Mouse (Mus musculus) retina, postnatal 7 days (tissue): ENCODE results near the gene Aadacl2.

Source experiments
- DNase-seq: peaks from one replicate; pipeline ENCODE4 v3.0.0-alpha.2; 2012; ENCODE audit warnings: low read depth, low spot score

Gene Aadacl2

DNA sequence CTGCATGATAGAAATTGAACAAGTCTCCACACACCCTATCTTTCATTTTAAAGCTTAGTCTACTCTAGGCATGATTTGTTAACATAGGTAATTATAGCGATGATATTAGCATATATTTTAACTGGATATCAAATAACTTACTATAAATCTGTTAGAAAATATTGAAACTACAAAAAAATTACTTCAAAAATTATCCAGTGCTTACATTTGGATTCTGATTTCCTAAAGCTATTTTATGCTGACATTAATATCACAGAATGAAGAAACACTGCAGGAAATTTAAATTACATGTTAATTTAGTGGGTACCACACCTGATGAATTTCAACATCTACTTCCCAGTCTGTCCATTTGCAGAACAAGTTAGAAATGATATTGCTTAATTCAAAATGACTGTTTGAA lies at the start of gene Aadacl2:
TSS of gene Aadacl2 (plus strand) at position 301 of the 400 bp plus-strand sequence.
- DNase-seq, result no peak

GRCm38 (mm10) chr3:59970891-59971290 lies 35.7 kb upstream of the Aadacl2 start:
- DNase-seq, result no peak

- DNase-seq, result no peak
Observed at GRCm38 (mm10) chr3:59974591-59974990, 32.0 kb upstream of the Aadacl2 start.

DNA sequence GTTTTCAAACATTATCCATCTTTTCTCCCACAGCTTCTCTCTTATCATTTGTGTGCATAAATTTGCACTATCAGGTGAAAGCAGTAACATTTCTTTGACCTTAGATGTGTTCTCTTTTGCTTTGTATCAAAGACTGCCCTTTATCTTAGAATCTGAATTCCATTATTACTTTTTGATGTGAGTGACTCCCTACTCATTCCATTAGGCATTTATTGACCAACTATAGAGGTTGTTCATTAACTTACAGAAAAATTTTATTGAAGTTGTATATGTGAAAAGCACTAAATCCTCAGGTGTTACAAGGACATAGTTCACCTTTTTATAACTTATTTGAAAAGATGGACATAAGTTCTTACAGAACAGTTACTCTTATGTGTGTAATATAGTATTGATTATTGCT lies 2.9 kb upstream of the Aadacl2 start:
- DNase-seq, result no peak

DNA sequence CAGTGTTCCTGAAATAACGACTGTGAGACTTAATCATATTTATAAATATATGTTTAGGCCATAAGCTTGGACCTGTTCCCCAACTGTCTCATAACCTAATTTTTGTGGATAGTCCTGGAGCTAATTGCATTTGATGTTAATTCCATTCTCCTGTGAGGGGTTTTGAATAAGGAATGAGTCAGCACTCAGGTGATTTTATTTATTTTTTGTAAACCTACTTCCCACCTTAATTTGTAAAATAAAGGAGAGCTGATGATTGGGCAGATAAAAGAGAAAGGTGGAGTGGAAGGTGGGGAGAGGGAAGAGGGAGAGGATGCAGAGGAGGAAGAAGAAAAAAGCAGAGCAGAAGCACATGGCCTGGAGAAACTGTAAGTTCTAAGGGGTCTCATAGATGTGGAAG lies 18.9 kb downstream of the Aadacl2 start, which contains the start of gene Aadac:
TSS of gene Aadac (plus strand) at position 301 of the 400 bp plus-strand sequence.
- no peak for DNase-seq

- no peak for DNase-seq
Observed at GRCm38 (mm10) chr3:60031511-60031910, 25.0 kb downstream of the Aadacl2 start.

GRCm38 (mm10) chr3:60046221-60046913 lies 39.8 kb downstream of the Aadacl2 start:
- DNase-seq, result no peak

DNA sequence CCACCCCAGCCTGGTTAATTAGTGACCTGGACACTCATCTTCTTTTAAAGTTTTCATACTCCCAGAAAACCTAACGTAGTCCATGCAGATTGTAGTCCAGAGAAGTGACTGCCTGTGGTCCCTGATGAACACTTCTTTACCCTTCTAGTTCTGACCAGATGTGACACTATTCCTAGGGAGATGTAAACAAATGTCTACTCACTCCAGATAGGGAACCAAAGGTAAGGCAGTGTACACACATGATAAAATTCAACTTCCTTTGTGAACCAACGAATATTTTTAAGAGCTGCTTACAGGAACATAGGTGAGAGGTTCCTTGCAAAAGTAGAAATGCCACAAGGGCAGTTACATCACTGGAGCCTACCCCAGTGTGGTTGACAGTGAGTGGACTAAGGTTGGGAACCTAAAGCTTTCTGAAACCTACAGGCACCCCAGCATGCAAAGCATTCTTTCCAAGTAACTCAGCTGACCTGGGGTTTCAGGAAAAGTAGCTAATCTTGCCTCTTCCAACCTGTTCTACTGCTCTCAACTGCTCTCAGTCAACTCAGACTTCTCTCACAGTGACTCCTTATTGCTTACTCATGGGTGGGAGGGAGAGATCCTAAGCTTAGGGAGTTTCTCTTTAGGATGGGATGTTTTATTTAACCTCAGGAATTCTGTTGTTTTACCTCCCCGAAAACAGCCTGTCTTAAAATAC lies 46.8 kb downstream of the Aadacl2 start:
- no peak for DNase-seq

DNA sequence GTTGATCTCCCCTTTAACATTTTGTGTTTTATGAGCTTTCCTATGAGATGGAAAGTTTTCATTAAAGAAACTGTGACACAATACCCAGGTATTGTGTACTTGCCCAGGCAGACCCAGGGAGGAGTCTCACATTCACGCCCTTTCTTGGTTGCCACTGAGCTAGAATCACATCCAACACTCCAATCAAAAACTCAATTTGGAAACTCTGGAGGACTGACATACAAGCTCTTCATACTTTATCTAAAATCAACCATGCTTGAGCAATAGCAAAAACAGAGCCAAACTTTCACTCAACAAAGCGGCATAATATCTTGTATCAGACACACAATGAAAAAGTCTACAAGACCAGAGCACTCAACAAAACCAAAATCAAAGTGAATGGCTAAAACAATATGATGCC lies 47.4 kb downstream of the Aadacl2 start:
- no peak for DNase-seq

- DNase-seq, result no peak
Observed at GRCm38 (mm10) chr3:60056451-60056850, 49.9 kb downstream of the Aadacl2 start.

DNA sequence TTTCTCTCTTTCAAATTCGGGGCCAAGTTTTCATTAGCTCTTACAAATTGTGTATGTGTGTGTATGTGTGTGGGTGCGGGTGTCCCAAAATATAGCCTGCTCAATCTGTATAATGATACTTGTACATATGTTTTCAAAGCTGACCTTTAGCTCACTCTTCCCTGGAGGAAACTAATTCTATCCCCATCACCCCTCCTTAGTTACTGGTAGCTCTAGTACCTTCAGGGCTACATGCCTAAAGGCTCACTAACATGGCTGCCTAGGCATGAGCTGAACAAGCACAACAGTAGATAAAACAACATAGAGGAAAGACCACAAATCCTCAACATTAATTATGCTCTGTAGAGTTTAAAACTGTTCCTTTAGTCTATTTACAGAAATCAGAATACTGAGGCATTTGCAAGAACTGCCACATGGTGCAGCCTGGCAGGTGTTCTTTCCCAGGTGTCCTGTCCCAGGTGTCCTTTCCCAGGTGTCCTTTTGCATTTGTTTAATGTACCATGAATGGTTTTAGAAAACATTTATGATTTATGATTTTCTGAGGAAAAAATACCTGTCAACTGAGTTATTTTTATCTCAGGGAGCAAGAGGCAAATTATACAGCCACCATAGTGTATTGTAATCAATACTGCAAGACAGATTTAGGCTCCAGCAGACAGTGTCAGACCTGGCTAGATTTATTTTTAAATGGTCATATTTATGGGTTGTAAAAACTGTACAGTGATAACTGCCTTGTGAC lies 50.7 kb downstream of the Aadacl2 start:
- no peak for DNase-seq

- no peak for DNase-seq
Observed at GRCm38 (mm10) chr3:60057809-60058082, 51.2 kb downstream of the Aadacl2 start.
